Comparison of ENCODE assay signal across 8 mouse cellular contexts in the genomic region with DNA sequence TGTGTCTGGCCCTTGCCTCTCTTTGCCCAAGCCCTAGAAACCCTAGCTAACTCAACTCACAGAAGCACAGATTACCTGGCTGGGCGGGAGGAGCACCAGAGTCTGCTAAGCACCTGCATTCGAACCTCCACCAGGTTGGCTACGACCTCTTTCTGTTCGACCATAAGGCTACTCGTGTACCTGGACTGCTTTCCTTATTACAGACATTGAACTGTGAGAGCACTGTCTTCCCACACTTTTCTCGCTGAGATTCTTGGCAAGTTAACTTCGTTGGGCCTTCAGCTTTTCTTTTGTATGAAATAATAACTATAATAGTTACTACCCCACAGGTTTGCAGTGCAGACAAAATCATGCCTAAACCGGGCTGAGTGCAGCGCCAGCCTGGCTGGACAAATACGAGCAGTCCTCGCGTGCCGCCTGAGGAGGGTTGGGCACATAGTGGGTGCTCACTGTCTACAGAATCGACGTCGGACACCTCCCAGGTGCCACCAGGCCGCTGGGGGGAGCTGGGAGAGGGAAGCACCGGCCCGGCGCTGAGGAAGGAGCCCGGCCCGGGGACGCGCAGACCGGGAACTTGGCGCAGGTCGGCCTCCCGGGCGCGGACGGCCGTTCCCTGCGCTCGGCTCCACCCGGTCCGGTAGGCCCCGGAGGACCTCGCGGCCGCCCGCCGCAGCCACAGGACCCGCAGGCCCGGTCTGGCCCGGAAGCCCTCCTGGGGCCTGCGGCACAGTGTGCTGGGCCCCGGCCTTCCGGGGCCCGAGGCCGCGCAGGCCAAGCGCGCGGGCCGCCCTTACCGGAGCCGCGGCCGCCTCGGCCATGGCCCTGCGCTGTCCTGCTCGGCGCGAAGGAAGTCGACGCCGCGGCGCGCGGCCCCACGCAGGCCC. TPM values are rescaled to one million over a fixed set of nuclear protein-coding genes. Genes with fewer than 3 reads are reported as not detected.
DNase-seq lines count a peak whose midpoint lies in the region; ATAC-seq and TF ChIP-seq lines count a peak whose summit lies in the region.

No protein-coding gene starts in this region.

- ATAC-seq in cerebellum, adult (ENCODE audit: insufficient number of reproducible peaks, low FRiP score, low TSS enrichment), result peak; percentile 73
- ATAC-seq in forebrain, embryonic 12.5 days (ENCODE audit: low FRiP score), result peak; percentile 91
- peak; percentile 86 for ATAC-seq in heart, postnatal 0 days (ENCODE audit: insufficient read depth, low read depth)
- peak; percentile 90 for ATAC-seq in neural tube, embryonic 14.5 days (ENCODE audit: low read depth)

- peak overlapping the region; percentile 70 for H3K4me2 ChIP-seq in forebrain, embryonic 12.5 days
- H3K4me2 ChIP-seq in heart, postnatal 0 days (ENCODE audit: low read depth, low read length), result peak overlapping the region; percentile 78
- H3K4me2 ChIP-seq in neural tube, embryonic 14.5 days (ENCODE audit: low read depth, low read length), result peak overlapping the region; percentile 75

- no peak for TF ChIP-seq POLR2A in lung, adult 2 months (IDR thresholded peaks at IDR 0.05; ENCODE audit: borderline replicate concordance, extremely low read depth, low read depth, low read length)

- peak overlapping the region; percentile 93 for H3K27ac ChIP-seq in forebrain, embryonic 12.5 days
- H3K27ac ChIP-seq in heart, postnatal 0 days (ENCODE audit: low read depth), result peak overlapping the region; percentile 91
- peak overlapping the region; percentile 84 for H3K27ac ChIP-seq in neural tube, embryonic 14.5 days (ENCODE audit: low read depth, low read length)

- H3K36me3 ChIP-seq in E14TG2a.4 (ENCODE audit: insufficient read depth, low read length), result peaks cover 40% of the 10 kb centered on the region
- H3K36me3 ChIP-seq in forebrain, embryonic 12.5 days (replicated peaks), result peaks cover 29% of the 10 kb centered on the region
- peaks cover 31% of the 10 kb centered on the region for H3K36me3 ChIP-seq in heart, postnatal 0 days (replicated peaks; ENCODE audit: control insufficient read depth, insufficient read depth, low read length)
- H3K36me3 ChIP-seq in neural tube, embryonic 14.5 days (ENCODE audit: control insufficient read depth, insufficient read depth, low read length), result peaks cover 21% of the 10 kb centered on the region

- peaks cover 26% of the 10 kb centered on the region for H3K4me1 ChIP-seq in E14TG2a.4 (replicated peaks; ENCODE audit: low read depth, low read length)
- peaks cover 10% of the 10 kb centered on the region for H3K4me1 ChIP-seq in forebrain, embryonic 12.5 days
- H3K4me1 ChIP-seq in heart, postnatal 0 days (ENCODE audit: control insufficient read depth, insufficient read depth), result peaks cover 8% of the 10 kb centered on the region
- peaks cover 12% of the 10 kb centered on the region for H3K4me1 ChIP-seq in lung, adult 2 months (ENCODE audit: control insufficient read depth, insufficient read depth, low read length)
- H3K4me1 ChIP-seq in neural tube, embryonic 14.5 days (ENCODE audit: control insufficient read depth, insufficient read depth, low read length), result peaks cover 7% of the 10 kb centered on the region

- peak; percentile 65 for DNase-seq in heart, postnatal 0 days (ENCODE audit: low spot score)
- peak; percentile 69 to 81 for DNase-seq in kidney, postnatal 36 days
- DNase-seq in lung, adult 2 months, result peak; percentile 76
- DNase-seq in telencephalon, adult 2 months (ENCODE audit: low read depth, low spot score), result peak; percentile 13

- WGBS in forebrain, embryonic 12.5 days, result 4% methylated on average over 46 of the region's 72 CpGs
- 5% methylated on average over 46 of the region's 72 CpGs for WGBS in heart, postnatal 0 days
- 3% methylated on average over 71 of the region's 72 CpGs for WGBS in lung, adult 2 months
- 5% methylated on average over 31 of the region's 72 CpGs for WGBS in neural tube, embryonic 14.5 days

- TF ChIP-seq EP300 in heart, postnatal 0 days (IDR thresholded peaks at IDR 0.05; ENCODE audit: low read depth), result no peak

- no peak for TF ChIP-seq CTCF in E14TG2a.4 (conservative IDR thresholded peaks at IDR 0.05; ENCODE audit: low read length)
- TF ChIP-seq CTCF in heart, postnatal 0 days (IDR thresholded peaks at IDR 0.05; ENCODE audit: low read depth), result no peak
- no peak for TF ChIP-seq CTCF in lung, adult 2 months (IDR thresholded peaks at IDR 0.05; ENCODE audit: insufficient read depth, low read length)

- H3K27me3 ChIP-seq in E14TG2a.4 (ENCODE audit: insufficient read depth, low read length), result no peaks in the 10 kb centered on the region
- H3K27me3 ChIP-seq in forebrain, embryonic 12.5 days, result no peaks in the 10 kb centered on the region
- no peaks in the 10 kb centered on the region for H3K27me3 ChIP-seq in heart, postnatal 0 days (ENCODE audit: control insufficient read depth, insufficient read depth, low read length)
- H3K27me3 ChIP-seq in neural tube, embryonic 14.5 days (ENCODE audit: control insufficient read depth, insufficient read depth, low read length), result no peaks in the 10 kb centered on the region

- no peaks in the 10 kb centered on the region for H3K9me3 ChIP-seq in E14TG2a.4 (ENCODE audit: low read length)
- H3K9me3 ChIP-seq in forebrain, embryonic 12.5 days, result no peaks in the 10 kb centered on the region
- no peaks in the 10 kb centered on the region for H3K9me3 ChIP-seq in heart, postnatal 0 days (replicated peaks; ENCODE audit: control insufficient read depth, low read length)
- no peaks in the 10 kb centered on the region for H3K9me3 ChIP-seq in neural tube, embryonic 14.5 days (ENCODE audit: control insufficient read depth, low read length)

- peak overlapping the region; percentile 97 for H3K9ac ChIP-seq in forebrain, embryonic 12.5 days
- peak overlapping the region; percentile 95 for H3K9ac ChIP-seq in heart, postnatal 0 days (replicated peaks; ENCODE audit: low read depth, low read length)
- H3K9ac ChIP-seq in neural tube, embryonic 14.5 days (replicated peaks; ENCODE audit: low read depth, low read length), result peak overlapping the region; percentile 94

- H3K4me3 ChIP-seq in E14TG2a.4 (replicated peaks; ENCODE audit: low read length), result peak overlapping the region; percentile 85
- H3K4me3 ChIP-seq in forebrain, embryonic 12.5 days (replicated peaks), result peak overlapping the region; percentile 85
- H3K4me3 ChIP-seq in heart, postnatal 0 days (ENCODE audit: low read depth, low read length), result peak overlapping the region; percentile 80
- peak overlapping the region; percentile 63 for H3K4me3 ChIP-seq in lung, adult 2 months (replicated peaks; ENCODE audit: extremely low read depth, low read depth, low read length)
- H3K4me3 ChIP-seq in neural tube, embryonic 14.5 days (ENCODE audit: low read depth, low read length), result peak overlapping the region; percentile 73

RNA-seq across cellular contexts. Expression of a gene that starts 0.6 kb away (rescaled TPM):
- 27.4 and 28.3 TPM in 2 replicates for polyA plus RNA-seq in forebrain, embryonic 12.5 days (2016; fragmentation: Nextera tagmentation; extraction: Ambion mirVana)
- 35.4 and 77.5 TPM in 2 replicates for total RNA-seq in heart, postnatal 0 days (2014; rRNA removed; ENCODE audit: low replicate concordance)
- polyA plus RNA-seq in heart, postnatal 0 days (2015; fragmentation: Nextera tagmentation; extraction: Ambion mirVana), result 6.2 and 6.7 TPM in 2 replicates
- polyA plus RNA-seq in lung, adult 2 months (2012; rRNA removed), result 23.6 and 25.1 TPM in 2 replicates
- polyA plus RNA-seq in neural tube, embryonic 14.5 days (2014; fragmentation: Nextera tagmentation; extraction: Ambion mirVana), result 22.9 and 23.9 TPM in 2 replicates

RNA-seq across cellular contexts. Expression of a gene that starts 37.1 kb away (rescaled TPM):
- polyA plus RNA-seq in forebrain, embryonic 12.5 days (2016; fragmentation: Nextera tagmentation; extraction: Ambion mirVana), result 10.8 and 11.8 TPM in 2 replicates
- 9.6 and 25.5 TPM in 2 replicates for total RNA-seq in heart, postnatal 0 days (2014; rRNA removed; ENCODE audit: low replicate concordance)
- 1.7 and 2.4 TPM in 2 replicates for polyA plus RNA-seq in heart, postnatal 0 days (2015; fragmentation: Nextera tagmentation; extraction: Ambion mirVana)
- 19.7 and 20.6 TPM in 2 replicates for polyA plus RNA-seq in lung, adult 2 months (2012; rRNA removed)
- 12.1 and 12.4 TPM in 2 replicates for polyA plus RNA-seq in neural tube, embryonic 14.5 days (2014; fragmentation: Nextera tagmentation; extraction: Ambion mirVana)

Comparison
In these comparisons a context has a peak if more than half of its experiments do, and no peak if none do; other contexts are left out.
1. Peak in every context shown above with its lines: DNase-seq, ATAC-seq, H3K4me3 ChIP-seq and H3K27ac ChIP-seq.
2. DNase-seq: peak in every context shown above with its lines; median percentile 76 in lung, adult 2 months; 75 in kidney, postnatal 36 days; 65 in heart, postnatal 0 days; 13 in telencephalon, adult 2 months.